Mouse (Mus musculus): ENCODE measurements around the gene Ppp1r2.
"Not testable (repeated sequence)": the region's sequence is repeated elsewhere in the genome, so short reads cannot be mapped to it uniquely, and the experiment has no call there.

The Ppp1r2 gene

GRCm38 (mm10) chr16:31274674-31275460, at the start of gene Ppp1r2:
Gene Ppp1r2 (minus strand): TSS chr16:31275277.
- peak; percentile 90 for DNase-seq

GRCm38 (mm10) chr16:31321501-31321900, 46.4 kb upstream of the Ppp1r2 start:
- no peak for DNase-seq

- DNase-seq: no peak
Observed at GRCm38 (mm10) chr16:31320954-31321353, 45.9 kb upstream of the Ppp1r2 start.

- DNase-seq: not testable (repeated sequence)
Observed at GRCm38 (mm10) chr16:31319723-31320122, 44.6 kb upstream of the Ppp1r2 start.

- DNase-seq: no peak
Observed at GRCm38 (mm10) chr16:31319316-31319715, 44.2 kb upstream of the Ppp1r2 start.

GRCm38 (mm10) chr16:31318418-31318817, 43.3 kb upstream of the Ppp1r2 start:
- DNase-seq: no peak

GRCm38 (mm10) chr16:31316246-31317143, 41.4 kb upstream of the Ppp1r2 start:
- DNase-seq: peak; percentile 24

GRCm38 (mm10) chr16:31315294-31315693, 40.2 kb upstream of the Ppp1r2 start:
- no peak for DNase-seq

GRCm38 (mm10) chr16:31314497-31315233, 39.6 kb upstream of the Ppp1r2 start, which contains the start of gene Apod:
Gene Apod (minus strand): TSS chr16:31314808.
- peak; percentile 38 for DNase-seq

- no peak for DNase-seq
Observed at GRCm38 (mm10) chr16:31313611-31314010, 38.5 kb upstream of the Ppp1r2 start.

GRCm38 (mm10) chr16:31312296-31312695, 37.2 kb upstream of the Ppp1r2 start:
- peak; percentile 78 for DNase-seq

GRCm38 (mm10) chr16:31305199-31305919, 30.3 kb upstream of the Ppp1r2 start:
- no peak for DNase-seq

- no peak for DNase-seq
Observed at GRCm38 (mm10) chr16:31303276-31303675, 28.2 kb upstream of the Ppp1r2 start.

- no peak for DNase-seq
Observed at GRCm38 (mm10) chr16:31300883-31301532, 25.9 kb upstream of the Ppp1r2 start.

- no peak for DNase-seq
Observed at GRCm38 (mm10) chr16:31300467-31300866, 25.4 kb upstream of the Ppp1r2 start.

GRCm38 (mm10) chr16:31299960-31300353, 24.9 kb upstream of the Ppp1r2 start:
- no peak for DNase-seq

- no peak for DNase-seq
Observed at GRCm38 (mm10) chr16:31299164-31299959, 24.3 kb upstream of the Ppp1r2 start.

GRCm38 (mm10) chr16:31297113-31297512, 22.0 kb upstream of the Ppp1r2 start:
- no peak for DNase-seq

GRCm38 (mm10) chr16:31293761-31294160, 18.7 kb upstream of the Ppp1r2 start:
- DNase-seq: no peak

- DNase-seq: no peak
Observed at GRCm38 (mm10) chr16:31290751-31291365, 15.8 kb upstream of the Ppp1r2 start.

Data from right cerebral cortex, adult 18-20 months (tissue).